Mouse (Mus musculus) liver, adult 2 months (tissue): ENCODE measurements around the gene Lss.

ENCODE experiments used
- CTCF ChIP-seq: fragments of 200-500 bp; IDR thresholded peaks from 2 replicates; pipeline ENCODE4 v1.5.1; 2011; ENCODE audit warnings: low read depth, low read length, control low read depth
- POLR2A ChIP-seq: fragments of 200-500 bp; IDR thresholded peaks from 2 replicates; pipeline ENCODE4 v1.6.1; 2011; ENCODE audit warnings: low read length, control low read depth; ENCODE audit not compliant: insufficient read depth; ENCODE audit errors: extremely low read depth

GRCm38 (mm10) chr10:76512965-76513583, 18.3 kb upstream of the Lss start:
- TF ChIP-seq CTCF (peak; percentile 92), POLR2A (no peak)
